In genomic region chr14:54271976-54272606, GRCm38 (mm10) we compare ENCODE assay signal across 29 mouse cellular contexts. TPM values are rescaled to one million over a fixed set of nuclear protein-coding genes. Genes with fewer than 3 reads are reported as not detected.
DNase-seq lines count a peak whose midpoint lies in the region; ATAC-seq and TF ChIP-seq lines count a peak whose summit lies in the region.
"Had no signal": no experiment of that assay in that cellular context is flagged by ENCODE, and none has a peak within 500 bp of the region (broad histone marks: within the 10 kb centered on the region; RNA-seq: fewer than 3 reads in every experiment).

No protein-coding gene starts in this region.

- TF ChIP-seq EP300 in CH12.LX (IDR thresholded peaks at IDR 0.05; ENCODE audit: low read length): peak; percentile 74

- no peak overlapping the region for H3K9ac ChIP-seq in CH12.LX (ENCODE audit: insufficient read depth, low read depth)
- H3K9ac ChIP-seq: embryonic facial prominence, embryonic 13.5 days; embryonic facial prominence, embryonic 15.5 days; forebrain, embryonic 12.5 days had no signal

- H3K36me3 ChIP-seq in CH12.LX (replicated peaks in 1 of 2; ENCODE audit: control insufficient read depth in 1 of 2, insufficient read depth in 1 of 2, low read length in 1 of 2): peaks cover 11 to 28% of the 10 kb centered on the region in 2 experiments

- in situ Hi-C loops in CH12.LX (cut with MboI; ENCODE audit: low pct_ligation_motif_present, low pct_unique_long_range_greater_than_20kb, low sequenced_read_pairs): no loop called here

- dilution Hi-C loops in CH12.LX (cut with MboI; ENCODE audit: extremely low pct_ligation_motif_present, extremely low pct_unique_long_range_greater_than_20kb, low sequenced_read_pairs): no loop called here

- ATAC-seq in megakaryocyte-erythroid progenitor cell, adult 5-6 weeks (replicated peaks; ENCODE audit: low FRiP score, low TSS enrichment, poor library complexity, severe bottlenecking): no peak
- ATAC-seq: CD4-positive, CD25-positive, alpha-beta regulatory T cell, adult 4 months; forebrain, embryonic 14.5 days; forebrain, embryonic 16.5 days had no signal

- H3K79me2 ChIP-seq in CH12.LX (replicated peaks; ENCODE audit: control insufficient read depth, extremely low read depth, insufficient read depth, poor library complexity, severe bottlenecking): no peaks in the 10 kb centered on the region

- TF ChIP-seq POLR2A in CH12.LX (IDR thresholded peaks at IDR 0.05; ENCODE audit: low read depth, low read length): no peak

- peak; percentile 61 for DNase-seq in adrenal gland, adult 2 months
- DNase-seq in adrenal gland, postnatal 25 days: no peak
- DNase-seq in heart, adult 11 months: peak; percentile 4
- no peak for DNase-seq in heart, adult 9 months (ENCODE audit: low spot score in 2 of 2)
- no peak for DNase-seq in CH12.LX (ENCODE audit: extremely low read depth)
- DNase-seq: B cell, adult 2 months; cerebellum, adult 11 months; cerebellum, adult 18-20 months; cerebellum, adult 8-10 months; cerebellum, adult 9-11 months; cerebellum, postnatal 14 days; cerebellum, postnatal 36 days; embryo, embryonic 11 days had no signal

- no peak overlapping the region for H3K27ac ChIP-seq in CH12.LX (ENCODE audit: insufficient read depth, low read depth)
- H3K27ac ChIP-seq: embryonic facial prominence, embryonic 13.5 days; embryonic facial prominence, embryonic 15.5 days; forebrain, embryonic 10.5 days; forebrain, embryonic 12.5 days had no signal

- no peak for TF ChIP-seq RAD21 in CH12.LX (IDR thresholded peaks at IDR 0.05; ENCODE audit: low read depth, low read length)

- no peak overlapping the region for H3K4me3 ChIP-seq in CH12.LX (replicated peaks in 1 of 3; ENCODE audit: low read depth in 2 of 3, low read length in 2 of 3, poor library complexity in 1 of 3)
- H3K4me3 ChIP-seq: embryonic facial prominence, embryonic 13.5 days; embryonic facial prominence, embryonic 15.5 days; erythroblast, embryonic 14.5 days; forebrain, embryonic 10.5 days; forebrain, embryonic 12.5 days had no signal

- no peaks in the 10 kb centered on the region for H3K27me3 ChIP-seq in CH12.LX (replicated peaks)
- H3K27me3 ChIP-seq: embryonic facial prominence, embryonic 13.5 days; embryonic facial prominence, embryonic 15.5 days; forebrain, embryonic 12.5 days had no signal

- no peaks in the 10 kb centered on the region for H3K9me3 ChIP-seq in CH12.LX (replicated peaks; ENCODE audit: low read length)
- H3K9me3 ChIP-seq: embryonic facial prominence, embryonic 13.5 days; embryonic facial prominence, embryonic 15.5 days; forebrain, embryonic 10.5 days; forebrain, embryonic 12.5 days had no signal

- H3K4me1 ChIP-seq in CH12.LX (ENCODE audit: control insufficient read depth in 1 of 2, insufficient read depth in 2 of 2): peaks cover 3 to 15% of the 10 kb centered on the region in 2 experiments; a peak in 2 of 4 replicates
- H3K4me1 ChIP-seq: embryonic facial prominence, embryonic 15.5 days; forebrain, embryonic 12.5 days had no signal

- no peak overlapping the region; the same call in 1 of the 2 replicates for H3K4me2 ChIP-seq in CH12.LX (ENCODE audit: insufficient read depth, low read depth, poor library complexity, severe bottlenecking)
- H3K4me2 ChIP-seq: embryonic facial prominence, embryonic 13.5 days; embryonic facial prominence, embryonic 15.5 days; forebrain, embryonic 12.5 days had no signal

- no peak for TF ChIP-seq CTCF in CH12.LX (conservative IDR thresholded peaks at IDR 0.05 in 1 of 2, IDR thresholded peaks at IDR 0.05 in 1 of 2; ENCODE audit: low read depth in 2 of 2, low read length in 2 of 2)

TF ChIP-seq in CH12.LX, 34 proteins besides CTCF, POLR2A, EP300 and RAD21:
- TF ChIP-seq USF2 (conservative IDR thresholded peaks at IDR 0.05; ENCODE audit: low read depth, low read length) (no peak), BHLHE40 (IDR thresholded peaks at IDR 0.05; ENCODE audit: low read depth, low read length) (0 out of 2 replicates have a peak, but pooled peaks have one; percentile 10), NELFE (IDR thresholded peaks at IDR 0.05; ENCODE audit: low read depth, low read length) (no peak), SIN3A (IDR thresholded peaks at IDR 0.05; ENCODE audit: low read length) (no peak), MAFK (IDR thresholded peaks at IDR 0.05; ENCODE audit: insufficient replicate concordance, low read length) (0 out of 2 replicates have a peak, but pooled peaks have one; percentile 27), IRF4 (IDR thresholded peaks at IDR 0.05; ENCODE audit: low read depth, low read length) (peak; percentile 82), MEF2A (IDR thresholded peaks at IDR 0.05; ENCODE audit: borderline replicate concordance, low read depth, low read length) (0 out of 2 replicates have a peak, but pooled peaks have one; percentile 33)

RNA-seq across cellular contexts. Expression of gene Olfr49, which starts 12.6 kb away (rescaled TPM):
- not detected for total RNA-seq in adrenal gland, adult 2 months (2021)
- polyA plus RNA-seq in adrenal gland, adult 2 months (2012; rRNA removed): 0.01 TPM in 1 of 2 replicates, not detected in the other
- total RNA-seq in adrenal gland, postnatal 25 days (2021): 0.14 TPM in 1 of 2 replicates, not detected in the other
- total RNA-seq in CH12.LX (2012; rRNA removed) (not detected in 2 replicates), CH12.LX (2014; rRNA removed) (not detected in 2 replicates)
- 0.07 TPM in 2 replicates for polyA plus RNA-seq in CH12.LX (2012; ENCODE audit: insufficient read length, low read depth)
- total RNA-seq in megakaryocyte-erythroid progenitor cell, adult 5-6 weeks (2014; fragmentation: Nextera tagmentation): not detected in 2 replicates
- total RNA-seq in megakaryocyte-erythroid progenitor cell, adult 5-6 weeks (2017): not detected in 2 replicates
- total RNA-seq: adrenal gland, postnatal 4 days; common myeloid progenitor, adult 5-6 weeks; ES-E14; MEL had no signal
- polyA plus RNA-seq: brain, embryonic 14.5 days; embryonic facial prominence, embryonic 11.5 days; embryonic facial prominence, embryonic 13.5 days; erythroblast, embryonic 14.5 days; forebrain, embryonic 10.5 days; forebrain, embryonic 12.5 days; forebrain, embryonic 14.5 days; forebrain, embryonic 16.5 days; frontal cortex, adult 2 months had no signal

RNA-seq across cellular contexts. Expression of gene Abhd4, which starts 18.1 kb away (rescaled TPM):
- total RNA-seq in adrenal gland, adult 2 months (2021): 100 to 1,000 TPM; 490 to 694 TPM
- polyA plus RNA-seq in adrenal gland, adult 2 months (2012; rRNA removed): 397 and 541 TPM in 2 replicates
- total RNA-seq in adrenal gland, postnatal 25 days (2021): 630 and 676 TPM in 2 replicates
- total RNA-seq in CH12.LX (2012; rRNA removed): 13.4 and 19.8 TPM in 2 replicates
- 13.4 and 15.9 TPM in 2 replicates for total RNA-seq in CH12.LX (2014; rRNA removed)
- polyA plus RNA-seq in CH12.LX (2012; ENCODE audit: insufficient read length, low read depth): 22.0 and 23.0 TPM in 2 replicates
- 25.5 and 28.5 TPM in 2 replicates for total RNA-seq in megakaryocyte-erythroid progenitor cell, adult 5-6 weeks (2014; fragmentation: Nextera tagmentation)
- 16.9 and 18.6 TPM in 2 replicates for total RNA-seq in megakaryocyte-erythroid progenitor cell, adult 5-6 weeks (2017)

RNA-seq across cellular contexts. Expression of gene Dad1, which starts 18.2 kb away (rescaled TPM):
- total RNA-seq in adrenal gland, adult 2 months (2021): 100 to 1,000 TPM; 385 to 398 TPM
- polyA plus RNA-seq in adrenal gland, adult 2 months (2012; rRNA removed): 1,369 and 1,819 TPM in 2 replicates
- total RNA-seq in adrenal gland, postnatal 25 days (2021): 310 and 330 TPM in 2 replicates
- total RNA-seq in CH12.LX (2012; rRNA removed): 161 and 196 TPM in 2 replicates
- 192 and 279 TPM in 2 replicates for total RNA-seq in CH12.LX (2014; rRNA removed)
- polyA plus RNA-seq in CH12.LX (2012; ENCODE audit: insufficient read length, low read depth): 213 and 287 TPM in 2 replicates
- total RNA-seq in megakaryocyte-erythroid progenitor cell, adult 5-6 weeks (2014; fragmentation: Nextera tagmentation): 184 and 235 TPM in 2 replicates
- total RNA-seq in megakaryocyte-erythroid progenitor cell, adult 5-6 weeks (2017): 106 and 168 TPM in 2 replicates

Comparison
In these comparisons a context has a peak if more than half of its experiments do, and no peak if none do; other contexts are left out.
1. DNase-seq: peak in adrenal gland, adult 2 months (single experiment) and heart, adult 11 months (single experiment); none in adrenal gland, postnatal 25 days (single experiment), heart, adult 9 months (0 of 2) and CH12.LX (single experiment).
2. RNA of gene Abhd4, which starts 18.1 kb away (total RNA-seq): 490 to 694 TPM in adrenal gland, adult 2 months and 630 to 676 TPM in adrenal gland, postnatal 25 days; 16.9 to 28.5 TPM in megakaryocyte-erythroid progenitor cell, adult 5-6 weeks and 13.4 to 19.8 TPM in CH12.LX; every median in the first group is over 10 times any median in the second.